Mouse (Mus musculus) layer of hippocampus, postnatal 10 days (tissue): ENCODE data around the gene Acadm. TPM values are rescaled to one million over a fixed set of nuclear protein-coding genes. Genes with fewer than 3 reads are reported as not detected.

Source experiments
- DNase-seq, 2 experiments: peaks; one replicate each; pipeline ENCODE4 v3.0.0; 2021; ENCODE audit warnings: low spot score in 2 of 2
- total RNA-seq, 2 experiments: library from RNA; stranded (reverse); gene quantifications; 2 replicates each; pipeline ENCODE4 v1.2.3; 2021

Gene Acadm
- total RNA-seq, 2 experiments from 2014 or later = 43.8 to 58.1 TPM

DNA sequence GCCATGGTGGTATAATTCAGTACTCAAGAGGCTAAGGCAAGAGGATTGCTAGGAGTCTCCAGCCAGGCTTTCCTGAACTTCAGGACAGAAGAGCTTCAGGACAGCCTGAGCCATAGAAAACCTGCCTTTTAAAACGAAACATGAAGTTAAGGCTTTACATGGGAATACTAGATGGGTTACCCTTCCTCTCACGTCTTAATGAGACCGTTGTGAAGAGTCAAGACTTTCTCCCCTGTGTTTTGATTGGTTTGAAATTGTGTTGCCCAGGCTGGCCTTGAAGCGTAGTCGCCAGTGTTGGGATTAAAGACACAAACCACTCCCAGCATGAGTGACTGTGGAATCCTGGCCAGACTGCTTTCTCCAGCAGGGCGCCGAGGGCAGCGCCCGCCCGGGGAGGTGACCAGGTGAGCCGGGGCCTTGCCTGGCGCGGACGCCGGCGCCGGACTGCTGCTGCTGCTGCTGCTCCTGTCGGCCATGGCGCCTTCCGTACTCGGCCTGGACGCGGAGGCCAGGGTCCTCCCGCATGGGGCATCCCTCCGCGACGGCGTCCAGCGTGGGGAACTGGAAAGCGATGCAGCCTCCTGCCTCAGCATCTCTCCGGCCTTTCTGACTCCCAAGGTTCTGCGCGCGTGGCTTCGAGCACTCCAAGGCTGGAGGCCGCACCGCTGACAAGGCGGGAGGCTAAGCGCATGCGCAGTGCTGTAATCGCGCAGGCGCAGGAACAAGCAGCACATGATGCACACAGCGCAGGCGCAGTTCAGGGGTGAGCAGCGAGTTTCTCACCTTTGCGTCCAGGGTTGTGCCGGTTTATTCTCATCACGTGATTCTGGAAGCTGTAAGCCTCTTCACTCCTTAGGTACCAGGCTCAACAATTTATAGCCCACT lies 38.9 kb downstream of the Acadm start:
- no peak for DNase-seq

GRCm38 (mm10) chr3:153904586-153904985 lies 39.8 kb downstream of the Acadm start:
- DNase-seq = peak; percentile 41 to 53

DNA sequence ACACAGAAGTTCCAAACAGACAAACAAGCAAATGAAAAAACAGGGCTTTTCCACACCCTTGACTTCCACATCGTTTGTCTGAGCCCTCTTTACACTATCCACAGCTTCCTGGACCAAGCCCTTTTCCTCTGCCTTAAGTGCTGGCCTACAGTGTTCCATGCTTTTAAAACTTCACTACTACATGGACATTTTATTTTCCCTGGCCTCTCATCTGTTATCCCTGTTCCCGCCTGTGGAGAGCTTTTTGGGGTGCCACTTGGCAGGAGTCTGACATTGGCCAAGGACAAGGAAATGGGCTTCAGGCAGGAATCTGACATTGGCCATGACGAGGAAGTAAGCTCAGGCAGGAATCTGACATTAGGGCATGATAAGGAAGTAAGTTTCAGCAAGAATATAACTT lies 41.8 kb downstream of the Acadm start:
- no peak for DNase-seq

- DNase-seq = no peak
Measured at GRCm38 (mm10) chr3:153901904-153902303, 42.5 kb downstream of the Acadm start.

DNA sequence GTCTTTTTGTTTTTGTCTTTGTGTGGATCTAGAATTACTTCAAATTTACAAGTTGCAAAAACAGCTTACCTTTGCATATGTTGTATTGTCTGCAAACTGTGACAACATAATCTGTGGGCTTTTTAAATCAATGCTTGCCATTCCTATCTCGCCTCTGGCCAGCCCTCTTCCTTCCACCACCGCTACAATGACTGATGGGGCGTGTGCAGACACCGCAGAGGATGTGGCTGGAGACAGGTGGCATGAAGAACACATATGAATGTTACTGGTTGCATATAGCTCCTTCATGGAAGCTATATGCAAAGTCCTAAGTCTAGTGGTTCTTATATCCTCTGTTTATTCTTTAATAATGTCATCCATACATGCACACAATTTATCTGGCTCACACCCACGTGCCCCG lies 47.2 kb downstream of the Acadm start:
- DNase-seq = no peak

GRCm38 (mm10) chr3:153895454-153895853 lies 49.0 kb downstream of the Acadm start:
- no peak for DNase-seq

DNA sequence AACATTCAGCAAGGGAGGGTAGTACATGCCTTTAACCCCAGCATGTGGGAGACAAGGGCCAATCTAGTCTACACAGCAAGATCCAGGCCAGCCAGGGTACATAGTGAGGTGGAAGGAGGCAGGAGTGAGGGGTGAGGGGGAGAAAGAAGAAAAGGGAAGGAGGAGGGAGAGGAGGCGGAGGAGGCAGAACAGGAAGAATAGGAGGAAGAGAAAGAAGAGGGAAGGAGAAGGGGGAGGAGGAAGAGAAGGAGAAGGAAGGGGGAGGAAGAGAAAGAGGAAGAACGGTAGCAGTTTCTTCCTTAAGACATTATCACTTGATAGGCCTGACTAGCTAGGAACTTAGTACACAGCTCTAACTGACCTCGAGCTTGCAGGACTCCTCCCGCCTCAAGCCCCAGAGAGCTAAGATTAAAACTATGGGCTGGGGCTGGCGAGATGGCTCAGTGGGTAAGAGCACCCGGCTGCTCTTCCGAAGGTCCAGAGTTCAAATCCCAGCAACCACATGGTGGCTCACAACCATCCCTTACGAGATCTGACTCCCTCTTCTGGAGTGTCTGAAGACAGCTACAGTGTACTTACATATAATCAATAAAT lies 55.1 kb downstream of the Acadm start:
- DNase-seq = no peak

- DNase-seq = no peak
Measured at GRCm38 (mm10) chr3:153888141-153888540, 56.3 kb downstream of the Acadm start.

- no peak for DNase-seq
Measured at GRCm38 (mm10) chr3:153886296-153886695, 58.1 kb downstream of the Acadm start.

Other genes with a start within 250 kb of the Acadm start
- 10 to 100 TPM; 22.3 to 24.9 TPM for gene St6galnac3, start 219.5 kb downstream of the Acadm start, total RNA-seq
- gene Asb17, start 100.4 kb downstream of the Acadm start, total RNA-seq = not detected
- under 1 TPM; 0.59 to 0.71 TPM for gene Msh4, start 38.5 kb downstream of the Acadm start, total RNA-seq
- gene Rabggtb, start 31.6 kb downstream of the Acadm start, total RNA-seq = 10 to 100 TPM; 73.5 to 80.8 TPM
- 10 to 100 TPM; 45.5 to 48.6 TPM for gene Slc44a5, start 28.8 kb upstream of the Acadm start, total RNA-seq